Mouse (Mus musculus): ENCODE measurements around the gene Naa35. TPM values are rescaled to one million over a fixed set of nuclear protein-coding genes. Genes with fewer than 3 reads are reported as not detected.
A peak's percentile ranks its signal among the peaks of the same experiment; 100 is the strongest.

The Naa35 gene
- polyA plus RNA-seq, 1 experiment from 2014 or later: 79.6 TPM

DNA sequence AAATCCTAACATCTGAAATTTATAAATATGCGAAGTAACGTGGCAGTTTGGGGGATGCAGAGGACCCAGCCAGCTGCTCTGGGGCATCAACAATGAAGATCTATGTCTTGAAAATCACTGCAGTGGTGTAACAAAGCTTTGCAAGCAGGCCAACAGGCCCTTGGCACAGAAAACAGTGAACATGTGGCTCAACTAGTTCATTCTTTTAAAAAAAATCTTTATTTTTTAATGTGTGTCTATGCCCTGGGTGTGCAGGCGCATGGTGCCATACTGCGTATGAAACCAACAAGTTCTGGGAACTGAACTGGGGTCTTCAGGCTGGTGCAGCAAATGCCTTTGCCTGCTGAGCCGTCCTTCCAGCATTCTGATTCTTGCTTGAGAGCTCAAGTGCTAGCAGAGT is 32.8 kb upstream of the Naa35 start:
- ATAC-seq (replicated peaks; ENCODE audit: low FRiP score, low TSS enrichment, low read depth): no peak
- no peak overlapping the region for H3K27ac ChIP-seq (ENCODE audit: low read depth)
- H3K4me3 ChIP-seq (ENCODE audit: low read depth, low read length): no peak overlapping the region
- no peaks in the 10 kb centered on the region for H3K27me3 ChIP-seq (replicated peaks; ENCODE audit: control insufficient read depth, insufficient read depth, low read length)
- no peak overlapping the region for H3K9ac ChIP-seq (ENCODE audit: low read length)
- DNase-seq (ENCODE audit: low spot score): no peak
- H3K36me3 ChIP-seq (ENCODE audit: control insufficient read depth, insufficient read depth, low read length): no peaks in the 10 kb centered on the region
- no peak overlapping the region for H3K4me2 ChIP-seq (ENCODE audit: low read length)
- H3K9me3 ChIP-seq (ENCODE audit: control insufficient read depth, low read length): no peaks in the 10 kb centered on the region
- WGBS: 80% methylated on average over 5 of the region's 5 CpGs
- peaks cover 30% of the 10 kb centered on the region for H3K4me1 ChIP-seq (replicated peaks; ENCODE audit: control insufficient read depth, insufficient read depth, low read length)

GRCm38 (mm10) chr13:59552751-59553150 is 32.3 kb upstream of the Naa35 start:
- Histone ChIP-seq H3K4me2 (ENCODE audit: low read length) (no peak overlapping the region), H3K9ac (ENCODE audit: low read length) (no peak overlapping the region), H3K4me3 (ENCODE audit: low read depth, low read length) (no peak overlapping the region), H3K36me3 (ENCODE audit: control insufficient read depth, insufficient read depth, low read length) (no peaks in the 10 kb centered on the region), H3K27me3 (replicated peaks; ENCODE audit: control insufficient read depth, insufficient read depth, low read length) (no peaks in the 10 kb centered on the region), H3K4me1 (replicated peaks; ENCODE audit: control insufficient read depth, insufficient read depth, low read length) (peaks cover 27% of the 10 kb centered on the region), H3K27ac (ENCODE audit: low read depth) (no peak overlapping the region), H3K9me3 (ENCODE audit: control insufficient read depth, low read length) (no peaks in the 10 kb centered on the region)
- no peak for DNase-seq (ENCODE audit: low spot score)
- no peak for ATAC-seq (replicated peaks; ENCODE audit: low FRiP score, low TSS enrichment, low read depth)
- 54% methylated on average over 2 of the region's 2 CpGs for WGBS

GRCm38 (mm10) chr13:59554772-59555505 is 30.1 kb upstream of the Naa35 start:
- H3K9me3 ChIP-seq (ENCODE audit: control insufficient read depth, low read length): no peaks in the 10 kb centered on the region
- 49% methylated on average over 17 of the region's 17 CpGs for WGBS
- H3K4me3 ChIP-seq (ENCODE audit: low read depth, low read length): peak overlapping the region; percentile 71
- H3K27me3 ChIP-seq (replicated peaks; ENCODE audit: control insufficient read depth, insufficient read depth, low read length): no peaks in the 10 kb centered on the region
- H3K4me1 ChIP-seq (replicated peaks; ENCODE audit: control insufficient read depth, insufficient read depth, low read length): peaks cover 19% of the 10 kb centered on the region; the same call in 1 of the 2 replicates
- peak overlapping the region; percentile 95 for H3K4me2 ChIP-seq (ENCODE audit: low read length)
- DNase-seq (ENCODE audit: low spot score): no peak
- H3K9ac ChIP-seq (ENCODE audit: low read length): no peak overlapping the region
- no peak for ATAC-seq (replicated peaks; ENCODE audit: low FRiP score, low TSS enrichment, low read depth)
- H3K36me3 ChIP-seq (ENCODE audit: control insufficient read depth, insufficient read depth, low read length): no peaks in the 10 kb centered on the region
- H3K27ac ChIP-seq (ENCODE audit: low read depth): no peak overlapping the region

GRCm38 (mm10) chr13:59555613-59556192 is 29.4 kb upstream of the Naa35 start:
- no peak for ATAC-seq (replicated peaks; ENCODE audit: low FRiP score, low TSS enrichment, low read depth)
- Histone ChIP-seq H3K9me3 (ENCODE audit: control insufficient read depth, low read length) (no peaks in the 10 kb centered on the region), H3K4me3 (ENCODE audit: low read depth, low read length) (peak overlapping the region; percentile 71), H3K9ac (ENCODE audit: low read length) (no peak overlapping the region), H3K4me2 (ENCODE audit: low read length) (peak overlapping the region; percentile 95), H3K27ac (ENCODE audit: low read depth) (no peak overlapping the region), H3K4me1 (replicated peaks; ENCODE audit: control insufficient read depth, insufficient read depth, low read length) (peaks cover 17% of the 10 kb centered on the region; the same call in 1 of the 2 replicates), H3K27me3 (replicated peaks; ENCODE audit: control insufficient read depth, insufficient read depth, low read length) (no peaks in the 10 kb centered on the region), H3K36me3 (ENCODE audit: control insufficient read depth, insufficient read depth, low read length) (no peaks in the 10 kb centered on the region)
- no peak for DNase-seq (ENCODE audit: low spot score)
- WGBS: 65% methylated on average over 8 of the region's 8 CpGs

- peaks cover 16% of the 10 kb centered on the region; the same call in 1 of the 2 replicates for H3K4me1 ChIP-seq (replicated peaks; ENCODE audit: control insufficient read depth, insufficient read depth, low read length)
- H3K9ac ChIP-seq (ENCODE audit: low read length): peak overlapping the region; percentile 72
- ATAC-seq (replicated peaks; ENCODE audit: low FRiP score, low TSS enrichment, low read depth): peak; percentile 81
- H3K27ac ChIP-seq (ENCODE audit: low read depth): peak overlapping the region; percentile 47
- no peaks in the 10 kb centered on the region for H3K9me3 ChIP-seq (ENCODE audit: control insufficient read depth, low read length)
- peak overlapping the region; percentile 71 for H3K4me3 ChIP-seq (ENCODE audit: low read depth, low read length)
- H3K4me2 ChIP-seq (ENCODE audit: low read length): peak overlapping the region; percentile 95
- peak; percentile 80 for DNase-seq (ENCODE audit: low spot score)
- WGBS: 0% methylated on average over 28 of the region's 45 CpGs
- no peaks in the 10 kb centered on the region for H3K27me3 ChIP-seq (replicated peaks; ENCODE audit: control insufficient read depth, insufficient read depth, low read length)
- no peaks in the 10 kb centered on the region for H3K36me3 ChIP-seq (ENCODE audit: control insufficient read depth, insufficient read depth, low read length)
These were observed 28.4 kb upstream of the Naa35 start for GRCm38 (mm10) chr13:59556670-59557069.

- peak; percentile 84 for ATAC-seq (replicated peaks; ENCODE audit: low FRiP score, low TSS enrichment, low read depth)
- Histone ChIP-seq H3K27me3 (replicated peaks; ENCODE audit: control insufficient read depth, insufficient read depth, low read length) (no peaks in the 10 kb centered on the region), H3K4me1 (replicated peaks; ENCODE audit: control insufficient read depth, insufficient read depth, low read length) (peaks cover 16% of the 10 kb centered on the region; the same call in 1 of the 2 replicates), H3K4me2 (ENCODE audit: low read length) (peak overlapping the region; percentile 95), H3K9ac (ENCODE audit: low read length) (peak overlapping the region; percentile 72), H3K4me3 (ENCODE audit: low read depth, low read length) (peak overlapping the region; percentile 71), H3K27ac (ENCODE audit: low read depth) (peak overlapping the region; percentile 47), H3K36me3 (ENCODE audit: control insufficient read depth, insufficient read depth, low read length) (no peaks in the 10 kb centered on the region), H3K9me3 (ENCODE audit: control insufficient read depth, low read length) (no peaks in the 10 kb centered on the region)
- under 1% methylated on average over 40 of the region's 73 CpGs for WGBS
- peak; percentile 91 for DNase-seq (ENCODE audit: low spot score)
These were observed 27.7 kb upstream of the Naa35 start for GRCm38 (mm10) chr13:59557185-59557985.

- Histone ChIP-seq H3K4me3 (ENCODE audit: low read depth, low read length) (no peak overlapping the region), H3K4me2 (ENCODE audit: low read length) (no peak overlapping the region), H3K27me3 (replicated peaks; ENCODE audit: control insufficient read depth, insufficient read depth, low read length) (no peaks in the 10 kb centered on the region), H3K27ac (ENCODE audit: low read depth) (no peak overlapping the region), H3K36me3 (ENCODE audit: control insufficient read depth, insufficient read depth, low read length) (no peaks in the 10 kb centered on the region), H3K9me3 (ENCODE audit: control insufficient read depth, low read length) (no peaks in the 10 kb centered on the region), H3K4me1 (replicated peaks; ENCODE audit: control insufficient read depth, insufficient read depth, low read length) (peaks cover 16% of the 10 kb centered on the region; the same call in 1 of the 2 replicates), H3K9ac (ENCODE audit: low read length) (no peak overlapping the region)
- WGBS: 92% methylated on average over 5 of the region's 5 CpGs
- no peak for ATAC-seq (replicated peaks; ENCODE audit: low FRiP score, low TSS enrichment, low read depth)
- no peak for DNase-seq (ENCODE audit: low spot score)
These were observed 26.3 kb upstream of the Naa35 start for GRCm38 (mm10) chr13:59558776-59559175.

DNA sequence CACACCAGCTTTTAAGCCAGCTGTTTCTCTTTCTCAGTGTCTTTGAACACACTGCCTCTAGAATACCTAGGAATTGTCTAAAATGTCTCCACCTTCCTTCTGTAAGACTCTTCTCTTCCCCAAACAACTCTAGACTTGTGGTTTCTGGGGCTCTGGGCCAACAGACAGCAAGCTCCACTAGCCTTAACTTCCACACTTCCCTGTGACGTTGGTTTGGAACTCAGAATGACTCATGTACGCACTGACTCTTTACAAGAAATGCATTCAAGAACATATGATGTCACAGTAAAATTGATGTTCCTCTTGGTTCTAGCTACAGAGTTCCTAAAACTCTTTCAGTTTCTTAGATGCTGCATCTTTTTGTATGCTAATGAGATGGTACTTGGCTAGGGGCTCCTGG is 22.6 kb upstream of the Naa35 start:
- no peaks in the 10 kb centered on the region for H3K9me3 ChIP-seq (ENCODE audit: control insufficient read depth, low read length)
- WGBS: 80% methylated on average over 2 of the region's 2 CpGs
- no peaks in the 10 kb centered on the region for H3K36me3 ChIP-seq (ENCODE audit: control insufficient read depth, insufficient read depth, low read length)
- 0 out of 2 replicates have a peak, but pooled peaks cover 3% of the 10 kb centered on the region for H3K4me1 ChIP-seq (replicated peaks; ENCODE audit: control insufficient read depth, insufficient read depth, low read length)
- no peak for DNase-seq (ENCODE audit: low spot score)
- H3K4me3 ChIP-seq (ENCODE audit: low read depth, low read length): no peak overlapping the region
- no peak overlapping the region for H3K27ac ChIP-seq (ENCODE audit: low read depth)
- no peak for ATAC-seq (replicated peaks; ENCODE audit: low FRiP score, low TSS enrichment, low read depth)
- H3K27me3 ChIP-seq (replicated peaks; ENCODE audit: control insufficient read depth, insufficient read depth, low read length): no peaks in the 10 kb centered on the region
- H3K9ac ChIP-seq (ENCODE audit: low read length): no peak overlapping the region
- no peak overlapping the region for H3K4me2 ChIP-seq (ENCODE audit: low read length)
